Mouse (Mus musculus) retina, postnatal 7 days (tissue): ENCODE measurements around the gene Akap2.

Experiments used
- DNase-seq: peaks from one replicate; pipeline ENCODE4 v3.0.0-alpha.2; 2012; ENCODE audit warnings: low read depth, low spot score

Akap2 gene

GRCm38 (mm10) chr4:57757997-57758396 is 40.5 kb downstream of the Akap2 start:
- DNase-seq = no peak

- DNase-seq = no peak
Observed at GRCm38 (mm10) chr4:57762424-57762823, 45.0 kb downstream of the Akap2 start.

- no peak for DNase-seq
Observed at GRCm38 (mm10) chr4:57764392-57764791, 46.9 kb downstream of the Akap2 start.

- no peak for DNase-seq
Observed at GRCm38 (mm10) chr4:57764926-57765325, 47.5 kb downstream of the Akap2 start.

GRCm38 (mm10) chr4:57765806-57766205 is 48.3 kb downstream of the Akap2 start:
- no peak for DNase-seq

- DNase-seq = no peak
Observed at GRCm38 (mm10) chr4:57769007-57769406, 51.5 kb downstream of the Akap2 start.

GRCm38 (mm10) chr4:57770185-57770823 is 52.8 kb downstream of the Akap2 start:
- DNase-seq = no peak

- DNase-seq = no peak
Observed at GRCm38 (mm10) chr4:57771558-57772219, 54.2 kb downstream of the Akap2 start.

GRCm38 (mm10) chr4:57772851-57773510 is 55.5 kb downstream of the Akap2 start:
- DNase-seq = no peak

- DNase-seq = no peak
Observed at GRCm38 (mm10) chr4:57774517-57774916, 57.1 kb downstream of the Akap2 start.

- no peak for DNase-seq
Observed at GRCm38 (mm10) chr4:57775582-57775981, 58.1 kb downstream of the Akap2 start.

- no peak for DNase-seq
Observed at GRCm38 (mm10) chr4:57780403-57780802, 62.9 kb downstream of the Akap2 start.

GRCm38 (mm10) chr4:57780833-57781641 is 63.6 kb downstream of the Akap2 start:
- no peak for DNase-seq

- DNase-seq = no peak
Observed at GRCm38 (mm10) chr4:57781994-57782393, 64.5 kb downstream of the Akap2 start.

GRCm38 (mm10) chr4:57782549-57783390 is 65.3 kb downstream of the Akap2 start:
- no peak for DNase-seq

GRCm38 (mm10) chr4:57783391-57783770 is 65.9 kb downstream of the Akap2 start:
- no peak for DNase-seq

GRCm38 (mm10) chr4:57783853-57784600 is 66.6 kb downstream of the Akap2 start:
- no peak for DNase-seq

- no peak for DNase-seq
Observed at GRCm38 (mm10) chr4:57788709-57789108, 71.3 kb downstream of the Akap2 start.

GRCm38 (mm10) chr4:57789118-57789517 is 71.7 kb downstream of the Akap2 start:
- no peak for DNase-seq

- DNase-seq = no peak
Observed at GRCm38 (mm10) chr4:57793989-57794388, 76.5 kb downstream of the Akap2 start.
